Mouse (Mus musculus): ENCODE measurements around the gene Tmem248. TPM values are rescaled to one million over a fixed set of nuclear protein-coding genes. Genes with fewer than 3 reads are reported as not detected.

Tmem248 gene
- polyA plus RNA-seq, 1 experiment from 2014 or later = 24.7 TPM

- WGBS = 85% methylated on average over 1 of the region's 1 CpGs
- no peak for ATAC-seq (ENCODE audit: low FRiP score)
- Histone ChIP-seq H3K9me3 (replicated peaks) (no peaks in the 10 kb centered on the region), H3K27me3 (replicated peaks) (no peaks in the 10 kb centered on the region), H3K27ac (replicated peaks) (no peak overlapping the region), H3K36me3 (peaks cover 52% of the 10 kb centered on the region), H3K4me2 (no peak overlapping the region), H3K4me1 (no peaks in the 10 kb centered on the region), H3K4me3 (replicated peaks) (no peak overlapping the region), H3K9ac (replicated peaks) (no peak overlapping the region)
Observed at GRCm38 (mm10) chr5:130267316-130267715, 50.4 kb downstream of the Tmem248 start.

GRCm38 (mm10) chr5:130268976-130269375 lies 52.1 kb downstream of the Tmem248 start:
- no peak overlapping the region for H3K27ac ChIP-seq (replicated peaks)
- ATAC-seq (ENCODE audit: low FRiP score) = no peak
- no peak overlapping the region for H3K9ac ChIP-seq (replicated peaks)
- WGBS = 85% methylated on average over 11 of the region's 11 CpGs
- no peak overlapping the region for H3K4me2 ChIP-seq
- no peak overlapping the region for H3K4me3 ChIP-seq (replicated peaks)
- peaks cover 47% of the 10 kb centered on the region for H3K36me3 ChIP-seq
- H3K27me3 ChIP-seq (replicated peaks) = no peaks in the 10 kb centered on the region
- no peaks in the 10 kb centered on the region for H3K4me1 ChIP-seq
- no peaks in the 10 kb centered on the region for H3K9me3 ChIP-seq (replicated peaks)

- H3K4me1 ChIP-seq = no peaks in the 10 kb centered on the region
- H3K9me3 ChIP-seq (replicated peaks) = no peaks in the 10 kb centered on the region
- H3K27me3 ChIP-seq (replicated peaks) = no peaks in the 10 kb centered on the region
- WGBS = 89% methylated on average over 1 of the region's 1 CpGs
- H3K4me3 ChIP-seq (replicated peaks) = no peak overlapping the region
- H3K9ac ChIP-seq (replicated peaks) = no peak overlapping the region
- H3K36me3 ChIP-seq = peaks cover 46% of the 10 kb centered on the region
- no peak overlapping the region for H3K27ac ChIP-seq (replicated peaks)
- H3K4me2 ChIP-seq = no peak overlapping the region
- no peak for ATAC-seq (ENCODE audit: low FRiP score)
Observed at GRCm38 (mm10) chr5:130272344-130272743, 55.5 kb downstream of the Tmem248 start.

GRCm38 (mm10) chr5:130273046-130273445 lies 56.2 kb downstream of the Tmem248 start:
- Histone ChIP-seq H3K36me3 (peaks cover 41% of the 10 kb centered on the region), H3K9ac (replicated peaks) (no peak overlapping the region), H3K4me2 (no peak overlapping the region), H3K4me1 (no peaks in the 10 kb centered on the region), H3K4me3 (replicated peaks) (no peak overlapping the region), H3K9me3 (replicated peaks) (no peaks in the 10 kb centered on the region), H3K27me3 (replicated peaks) (no peaks in the 10 kb centered on the region), H3K27ac (replicated peaks) (no peak overlapping the region)
- WGBS = 91% methylated on average over 6 of the region's 6 CpGs
- no peak for ATAC-seq (ENCODE audit: low FRiP score)

GRCm38 (mm10) chr5:130275509-130275908 lies 58.6 kb downstream of the Tmem248 start:
- 54% methylated on average over 4 of the region's 4 CpGs for WGBS
- no peak for ATAC-seq (ENCODE audit: low FRiP score)
- no peaks in the 10 kb centered on the region for H3K9me3 ChIP-seq (replicated peaks)
- no peaks in the 10 kb centered on the region for H3K27me3 ChIP-seq (replicated peaks)
- no peak overlapping the region for H3K9ac ChIP-seq (replicated peaks)
- no peak overlapping the region for H3K4me3 ChIP-seq (replicated peaks)
- H3K4me2 ChIP-seq = no peak overlapping the region
- H3K27ac ChIP-seq (replicated peaks) = no peak overlapping the region
- no peaks in the 10 kb centered on the region for H3K4me1 ChIP-seq
- H3K36me3 ChIP-seq = peaks cover 47% of the 10 kb centered on the region

- ATAC-seq (ENCODE audit: low FRiP score) = no peak
- WGBS = 81% methylated on average over 7 of the region's 7 CpGs
- H3K9ac ChIP-seq (replicated peaks) = no peak overlapping the region
- no peaks in the 10 kb centered on the region for H3K9me3 ChIP-seq (replicated peaks)
- no peak overlapping the region for H3K27ac ChIP-seq (replicated peaks)
- no peaks in the 10 kb centered on the region for H3K4me1 ChIP-seq
- H3K36me3 ChIP-seq = peaks cover 52% of the 10 kb centered on the region
- no peaks in the 10 kb centered on the region for H3K27me3 ChIP-seq (replicated peaks)
- no peak overlapping the region for H3K4me2 ChIP-seq
- no peak overlapping the region for H3K4me3 ChIP-seq (replicated peaks)
Observed at GRCm38 (mm10) chr5:130278011-130278472, 61.2 kb downstream of the Tmem248 start.

GRCm38 (mm10) chr5:130283079-130283732 lies 66.3 kb downstream of the Tmem248 start:
- Histone ChIP-seq H3K36me3 (peaks cover 76% of the 10 kb centered on the region), H3K9ac (replicated peaks) (no peak overlapping the region), H3K27ac (replicated peaks) (no peak overlapping the region), H3K4me1 (no peaks in the 10 kb centered on the region), H3K27me3 (replicated peaks) (no peaks in the 10 kb centered on the region), H3K9me3 (replicated peaks) (no peaks in the 10 kb centered on the region), H3K4me3 (replicated peaks) (no peak overlapping the region), H3K4me2 (no peak overlapping the region)
- WGBS = 97% methylated on average over 9 of the region's 9 CpGs
- ATAC-seq (ENCODE audit: low FRiP score) = no peak

GRCm38 (mm10) chr5:130288106-130288505 lies 71.2 kb downstream of the Tmem248 start:
- Histone ChIP-seq H3K27ac (replicated peaks) (no peak overlapping the region), H3K4me2 (no peak overlapping the region), H3K36me3 (peaks cover 54% of the 10 kb centered on the region), H3K9me3 (replicated peaks) (no peaks in the 10 kb centered on the region), H3K9ac (replicated peaks) (no peak overlapping the region), H3K27me3 (replicated peaks) (no peaks in the 10 kb centered on the region), H3K4me1 (no peaks in the 10 kb centered on the region), H3K4me3 (replicated peaks) (no peak overlapping the region)
- ATAC-seq (ENCODE audit: low FRiP score) = no peak
- WGBS = 95% methylated on average over 7 of the region's 7 CpGs

GRCm38 (mm10) chr5:130290242-130290641 lies 73.4 kb downstream of the Tmem248 start:
- WGBS = 98% methylated on average over 6 of the region's 6 CpGs

GRCm38 (mm10) chr5:130290775-130291174 lies 73.9 kb downstream of the Tmem248 start:
- Histone ChIP-seq H3K4me1 (no peaks in the 10 kb centered on the region), H3K4me3 (replicated peaks) (no peak overlapping the region), H3K9me3 (replicated peaks) (no peaks in the 10 kb centered on the region), H3K4me2 (no peak overlapping the region), H3K9ac (replicated peaks) (no peak overlapping the region), H3K36me3 (peaks cover 32% of the 10 kb centered on the region), H3K27me3 (replicated peaks) (no peaks in the 10 kb centered on the region), H3K27ac (replicated peaks) (no peak overlapping the region)
- no peak for ATAC-seq (ENCODE audit: low FRiP score)
- 93% methylated on average over 12 of the region's 12 CpGs for WGBS

More at GRCm38 (mm10) chr5:130290242-130290641, 73.4 kb downstream of the Tmem248 start:
- Histone ChIP-seq H3K4me2 (no peak overlapping the region), H3K36me3 (peaks cover 35% of the 10 kb centered on the region), H3K4me3 (replicated peaks) (no peak overlapping the region), H3K9me3 (replicated peaks) (no peaks in the 10 kb centered on the region), H3K27me3 (replicated peaks) (no peaks in the 10 kb centered on the region), H3K9ac (replicated peaks) (no peak overlapping the region), H3K4me1 (no peaks in the 10 kb centered on the region), H3K27ac (replicated peaks) (no peak overlapping the region)
- ATAC-seq (ENCODE audit: low FRiP score) = no peak

- WGBS = 87% methylated on average over 4 of the region's 4 CpGs
Observed at GRCm38 (mm10) chr5:130292976-130293375, 76.1 kb downstream of the Tmem248 start.

More at GRCm38 (mm10) chr5:130292976-130293375, 76.1 kb downstream of the Tmem248 start:
- no peaks in the 10 kb centered on the region for H3K4me1 ChIP-seq
- H3K4me2 ChIP-seq = no peak overlapping the region
- no peaks in the 10 kb centered on the region for H3K27me3 ChIP-seq (replicated peaks)
- H3K9ac ChIP-seq (replicated peaks) = 0 out of 2 replicates have a peak overlapping the region, but pooled peaks have one; percentile 10
- no peaks in the 10 kb centered on the region for H3K9me3 ChIP-seq (replicated peaks)
- H3K27ac ChIP-seq (replicated peaks) = no peak overlapping the region
- H3K36me3 ChIP-seq = peaks cover 34% of the 10 kb centered on the region
- no peak overlapping the region for H3K4me3 ChIP-seq (replicated peaks)
- ATAC-seq (ENCODE audit: low FRiP score) = no peak

Measured in neural tube, embryonic 15.5 days (tissue).